Mouse (Mus musculus): ENCODE measurements at regions not wholly inside any gene's neighbourhood (a gene's known extent, or its start where the extent isn't known, plus 50 kb on each side); places are given as distances from the start of the nearest gene placed in this dataset.

GRCm38 (mm10) chr1:33271437-33272145 lies 398.0 kb downstream of the Prim2 start:
- DNase-seq = peak; percentile 4 to 10

- no peak for DNase-seq
Measured at GRCm38 (mm10) chr1:33269162-33269561, 400.4 kb downstream of the Prim2 start.

GRCm38 (mm10) chr1:33265731-33266415 lies 403.7 kb downstream of the Prim2 start:
- no peak for DNase-seq

GRCm38 (mm10) chr1:33249474-33249873 lies 420.1 kb downstream of the Prim2 start:
- DNase-seq = no peak

GRCm38 (mm10) chr1:33247076-33247475 lies 422.5 kb downstream of the Prim2 start:
- no peak for DNase-seq

- DNase-seq = no peak
Measured at GRCm38 (mm10) chr1:33245186-33245585, 424.4 kb downstream of the Prim2 start.

- DNase-seq = no peak
Measured at GRCm38 (mm10) chr1:33244691-33245090, 424.9 kb downstream of the Prim2 start.

GRCm38 (mm10) chr1:33222997-33223396 lies 446.6 kb downstream of the Prim2 start:
- DNase-seq = no peak

GRCm38 (mm10) chr1:33214815-33215214 lies 454.8 kb downstream of the Prim2 start:
- no peak for DNase-seq

GRCm38 (mm10) chr1:33214394-33214793 lies 455.2 kb downstream of the Prim2 start:
- no peak for DNase-seq

GRCm38 (mm10) chr1:33201571-33202189 lies 467.9 kb downstream of the Prim2 start:
- no peak for DNase-seq

- no peak for DNase-seq
Measured at GRCm38 (mm10) chr1:33195114-33195513, 474.5 kb downstream of the Prim2 start.

GRCm38 (mm10) chr1:33174646-33175435 lies 494.8 kb downstream of the Prim2 start:
- DNase-seq = no peak

GRCm38 (mm10) chr1:33136991-33137390 lies 532.6 kb downstream of the Prim2 start:
- DNase-seq = no peak

- DNase-seq = no peak
Measured at GRCm38 (mm10) chr1:33130351-33130750, 539.2 kb downstream of the Prim2 start.

- DNase-seq = no peak
Measured at GRCm38 (mm10) chr1:33125062-33125461, 544.5 kb downstream of the Prim2 start.

- no peak for DNase-seq
Measured at GRCm38 (mm10) chr1:33106286-33106685, 559.2 kb upstream of the Gm5415 start.

GRCm38 (mm10) chr1:33104296-33104695 lies 557.2 kb upstream of the Gm5415 start:
- DNase-seq = no peak

GRCm38 (mm10) chr1:33098062-33098461 lies 551.0 kb upstream of the Gm5415 start:
- no peak for DNase-seq

GRCm38 (mm10) chr1:33096851-33097250 lies 549.8 kb upstream of the Gm5415 start:
- DNase-seq = no peak

GRCm38 (mm10) chr1:33074551-33074950 lies 527.5 kb upstream of the Gm5415 start:
- no peak for DNase-seq

GRCm38 (mm10) chr1:33058010-33058409 lies 510.9 kb upstream of the Gm5415 start:
- DNase-seq = no peak

- DNase-seq = no peak
Measured at GRCm38 (mm10) chr1:33044388-33044787, 497.3 kb upstream of the Gm5415 start.

Data from lung, adult 18-20 months (tissue).